Mouse (Mus musculus) CH12.LX (cell line): ENCODE measurements at regions not wholly inside any gene's neighbourhood (a gene's known extent, or its start where the extent isn't known, plus 50 kb on each side); places are given as distances from the start of the nearest gene placed in this dataset.

Source experiments
- DNase-seq: peaks from one replicate; pipeline ENCODE4 v3.0.0-alpha.2; 2013; ENCODE audit errors: extremely low read depth
- H3K27ac ChIP-seq: 2 replicates; pipeline ENCODE4 v1.5.1; 2012; ENCODE audit warnings: low read depth, mild to moderate bottlenecking, control low read depth, moderate library complexity; ENCODE audit not compliant: insufficient read depth
- H3K27me3 ChIP-seq: replicated peaks from 2 replicates; pipeline ENCODE3; 2012; ENCODE audit warnings: inconsistent platforms
- H3K36me3 ChIP-seq, 2 experiments: replicated peaks in 1 of 2; 2 replicates each; pipeline versions ENCODE3 to v1.6.1; 2012; ENCODE audit warnings: inconsistent platforms in 1 of 2, low read length in 1 of 2, mild to moderate bottlenecking in 1 of 2, mixed read lengths in 1 of 2, moderate library complexity in 1 of 2; ENCODE audit not compliant: control insufficient read depth in 1 of 2, insufficient read depth in 1 of 2
- H3K4me1 ChIP-seq, 2 experiments: 2 replicates each; pipeline ENCODE4 v1.6.1; 2012; ENCODE audit warnings: inconsistent platforms in 1 of 2, moderate library complexity in 1 of 2; ENCODE audit not compliant: insufficient read depth in 2 of 2, control insufficient read depth in 1 of 2
- H3K4me2 ChIP-seq: 2 replicates; pipeline ENCODE4 v1.6.1; 2012; ENCODE audit warnings: low read depth, mild to moderate bottlenecking, control low read depth; ENCODE audit not compliant: poor library complexity, insufficient read depth, severe bottlenecking
- H3K4me3 ChIP-seq, 3 experiments: fragments of 150-350 bp in 1 of 3; sonication (generic) in 1 of 3; replicated peaks in 1 of 3; 2 replicates each; pipeline versions ENCODE3 to v1.5.1; 2011 to 2012; ENCODE audit warnings: low read depth in 2 of 3, low read length in 2 of 3, mild to moderate bottlenecking in 2 of 3, moderate library complexity in 2 of 3, control low read depth in 1 of 3, improper control_type of control experiment in 1 of 3, inconsistent platforms in 1 of 3, mixed read lengths in 1 of 3; ENCODE audit not compliant: poor library complexity in 1 of 3
- H3K79me2 ChIP-seq: replicated peaks from 2 replicates; pipeline ENCODE4 v1.6.1; 2012; ENCODE audit warnings: mild to moderate bottlenecking, moderate library complexity; ENCODE audit not compliant: control insufficient read depth, poor library complexity, insufficient read depth, severe bottlenecking; ENCODE audit errors: extremely low read depth
- H3K9ac ChIP-seq: 2 replicates; pipeline ENCODE4 v1.6.1; 2012; ENCODE audit warnings: low read depth, mild to moderate bottlenecking, control low read depth, moderate library complexity; ENCODE audit not compliant: insufficient read depth
- H3K9me3 ChIP-seq: replicated peaks from 2 replicates; pipeline ENCODE3; 2012; ENCODE audit warnings: low read length, inconsistent platforms, mixed read lengths
- CHD1 ChIP-seq: IDR thresholded peaks from 2 replicates; pipeline ENCODE4 v1.6.1; 2012; ENCODE audit warnings: low read depth, low read length, improper control_type of control experiment, inconsistent platforms
- CHD2 ChIP-seq: IDR thresholded peaks from 2 replicates; pipeline ENCODE4 v1.6.1; 2011; ENCODE audit warnings: low read length, improper control_type of control experiment
- CTCF ChIP-seq, 2 experiments: IDR thresholded peaks in 1 of 2; conservative IDR thresholded peaks in 1 of 2; 2 replicates each; pipeline ENCODE4 v1.5.1; 2011 to 2012; ENCODE audit warnings: low read depth in 2 of 2, low read length in 2 of 2, improper control_type of control experiment in 1 of 2, inconsistent platforms in 1 of 2, mild to moderate bottlenecking in 1 of 2, moderate library complexity in 1 of 2
- E2F4 ChIP-seq: IDR thresholded peaks from 2 replicates; pipeline ENCODE4 v1.6.1; 2011; ENCODE audit warnings: low read depth, low read length, improper control_type of control experiment; ENCODE audit not compliant: insufficient replicate concordance
- ELF1 ChIP-seq: IDR thresholded peaks from 2 replicates; pipeline ENCODE4 v1.6.1; 2014; ENCODE audit warnings: low read depth, mild to moderate bottlenecking, inconsistent platforms, low read length, improper control_type of control experiment
- ETS1 ChIP-seq: conservative IDR thresholded peaks from 2 replicates; pipeline ENCODE4 v1.6.1; 2012; ENCODE audit warnings: low read depth, mild to moderate bottlenecking, inconsistent platforms, low read length, improper control_type of control experiment, moderate library complexity
- IRF4 ChIP-seq: IDR thresholded peaks from 2 replicates; pipeline ENCODE4 v1.6.1; 2014; ENCODE audit warnings: low read depth, mild to moderate bottlenecking, inconsistent platforms, low read length, improper control_type of control experiment
- JUN ChIP-seq: IDR thresholded peaks from 2 replicates; pipeline ENCODE4 v1.6.1; 2011; ENCODE audit warnings: low read depth, mild to moderate bottlenecking, low read length, improper control_type of control experiment, moderate library complexity; ENCODE audit not compliant: insufficient read depth
- JUND ChIP-seq: conservative IDR thresholded peaks from 2 replicates; pipeline ENCODE4 v1.6.1; 2011; ENCODE audit warnings: low read depth, low read length, improper control_type of control experiment
- KAT2A ChIP-seq: IDR thresholded peaks from 2 replicates; pipeline ENCODE4 v1.6.1; 2012; ENCODE audit warnings: low read length, improper control_type of control experiment, inconsistent platforms; ENCODE audit not compliant: insufficient replicate concordance
- MAX ChIP-seq: IDR thresholded peaks from 2 replicates; pipeline ENCODE4 v1.6.1; 2011; ENCODE audit warnings: low read length, improper control_type of control experiment
- MEF2A ChIP-seq: IDR thresholded peaks from 2 replicates; pipeline ENCODE4 v1.6.1; 2014; ENCODE audit warnings: low read depth, mild to moderate bottlenecking, inconsistent platforms, low read length, improper control_type of control experiment, borderline replicate concordance
- MXI1 ChIP-seq: IDR thresholded peaks from 2 replicates; pipeline ENCODE4 v1.6.1; 2011; ENCODE audit warnings: mild to moderate bottlenecking, low read depth, low read length, improper control_type of control experiment
- POLR2A ChIP-seq: IDR thresholded peaks from 2 replicates; pipeline ENCODE4 v1.6.1; 2011; ENCODE audit warnings: low read depth, mild to moderate bottlenecking, improper control_type of control experiment, low read length
- POLR2AphosphoS2 ChIP-seq: IDR thresholded peaks from 2 replicates; pipeline ENCODE4 v1.6.1; 2011; ENCODE audit warnings: low read depth, low read length, improper control_type of control experiment
- RCOR1 ChIP-seq: conservative IDR thresholded peaks from 2 replicates; pipeline ENCODE4 v1.6.1; 2012; ENCODE audit warnings: low read depth, mild to moderate bottlenecking, inconsistent platforms, low read length, improper control_type of control experiment
- SIN3A ChIP-seq: IDR thresholded peaks from 2 replicates; pipeline ENCODE4 v1.6.1; 2012; ENCODE audit warnings: low read length, improper control_type of control experiment, inconsistent platforms
- SMC3 ChIP-seq: IDR thresholded peaks from 2 replicates; pipeline ENCODE4 v1.6.1; 2011; ENCODE audit warnings: low read depth, low read length, improper control_type of control experiment
- TCF12 ChIP-seq: IDR thresholded peaks from 2 replicates; pipeline ENCODE4 v1.6.1; 2014; ENCODE audit warnings: low read depth, mild to moderate bottlenecking, inconsistent platforms, low read length, improper control_type of control experiment
- UBTF ChIP-seq: IDR thresholded peaks from 2 replicates; pipeline ENCODE4 v1.6.1; 2012; ENCODE audit warnings: low read depth, mild to moderate bottlenecking, inconsistent platforms, low read length, improper control_type of control experiment, moderate library complexity
- USF1 ChIP-seq: IDR thresholded peaks from 2 replicates; pipeline ENCODE4 v1.6.1; 2014; ENCODE audit warnings: low read depth, mild to moderate bottlenecking, inconsistent platforms, low read length, improper control_type of control experiment
- USF2 ChIP-seq: conservative IDR thresholded peaks from 2 replicates; pipeline ENCODE4 v1.6.1; 2011; ENCODE audit warnings: low read depth, low read length, improper control_type of control experiment
- ZC3H11A ChIP-seq: IDR thresholded peaks from 2 replicates; pipeline ENCODE4 v1.6.1; 2012; ENCODE audit warnings: low read depth, mild to moderate bottlenecking, inconsistent platforms, low read length, improper control_type of control experiment
- ZKSCAN1 ChIP-seq: IDR thresholded peaks from 2 replicates; pipeline ENCODE4 v1.6.1; 2012; ENCODE audit warnings: low read depth, inconsistent platforms, low read length, improper control_type of control experiment, borderline replicate concordance
- ZMIZ1 ChIP-seq: IDR thresholded peaks from 2 replicates; pipeline ENCODE4 v1.6.1; 2012; ENCODE audit warnings: low read depth, mild to moderate bottlenecking, inconsistent platforms, low read length, improper control_type of control experiment
- dilution Hi-C: fragments of 300-500 bp; cut with MboI; formaldehyde crosslinking; loops from 2 replicates; pipeline ENCODE4 v1.14.3; 2020; ENCODE audit warnings: low sequenced_read_pairs; ENCODE audit not compliant: extremely low pct_unique_long_range_greater_than_20kb, extremely low pct_ligation_motif_present
- in situ Hi-C: fragments of 300-500 bp; cut with MboI; formaldehyde crosslinking; loops from 3 replicates; pipeline ENCODE4 v1.14.3; 2019; ENCODE audit warnings: low sequenced_read_pairs, low pct_ligation_motif_present, low pct_unique_long_range_greater_than_20kb, mixed read lengths

GRCm38 (mm10) chr8:77804536-77804935 is 80.3 kb upstream of the Ednra start:
- Histone ChIP-seq H3K9ac (no peak overlapping the region), H3K27ac (no peak overlapping the region), H3K27me3 (peaks cover 3% of the 10 kb centered on the region), H3K4me2 (no peak overlapping the region), H3K36me3 (no peaks in the 10 kb centered on the region), H3K79me2 (no peaks in the 10 kb centered on the region), H3K9me3 (peaks cover 2% of the 10 kb centered on the region), H3K4me3 (no peak overlapping the region), H3K4me1 (no peaks in the 10 kb centered on the region)
- in situ Hi-C loops (no loop called here), dilution Hi-C loops (no loop called here)
- DNase-seq, result no peak
- TF ChIP-seq MAX (no peak), ZC3H11A (no peak), SIN3A (no peak), KAT2A (no peak), POLR2A (no peak), USF2 (no peak), RCOR1 (no peak), IRF4 (no peak), UBTF (no peak), USF1 (no peak)

GRCm38 (mm10) chr8:77804956-77805355 is 80.7 kb upstream of the Ednra start:
- Histone ChIP-seq H3K79me2 (no peaks in the 10 kb centered on the region), H3K36me3 (no peaks in the 10 kb centered on the region), H3K9me3 (peaks cover 2% of the 10 kb centered on the region), H3K27ac (no peak overlapping the region), H3K27me3 (peaks cover 3% of the 10 kb centered on the region), H3K4me3 (no peak overlapping the region), H3K4me1 (no peaks in the 10 kb centered on the region), H3K4me2 (no peak overlapping the region), H3K9ac (no peak overlapping the region)
- dilution Hi-C loops, result no loop called here
- no peak for DNase-seq
- in situ Hi-C loops, result no loop called here
- TF ChIP-seq CHD2 (no peak), ETS1 (no peak), JUN (no peak), CHD1 (no peak), JUND (no peak), MAX (no peak), CTCF (conservative IDR thresholded peaks at IDR 0.05 in 1 of 2, IDR thresholded peaks at IDR 0.05 in 1 of 2; ENCODE audit: low read depth in 2 of 2, low read length in 2 of 2) (no peak), E2F4 (no peak), POLR2AphosphoS2 (no peak), ZKSCAN1 (no peak), MXI1 (no peak), TCF12 (no peak), ELF1 (no peak), UBTF (no peak), MEF2A (no peak), ZMIZ1 (no peak), IRF4 (no peak), SMC3 (no peak)
